Mouse (Mus musculus): ENCODE results near the gene Pycr2. TPM values are rescaled to one million over a fixed set of nuclear protein-coding genes. Genes with fewer than 3 reads are reported as not detected.
A peak's percentile ranks its signal among the peaks of the same experiment; 100 is the strongest.

The Pycr2 gene
- polyA plus RNA-seq, 1 experiment from 2014 or later = 58.2 TPM

DNA sequence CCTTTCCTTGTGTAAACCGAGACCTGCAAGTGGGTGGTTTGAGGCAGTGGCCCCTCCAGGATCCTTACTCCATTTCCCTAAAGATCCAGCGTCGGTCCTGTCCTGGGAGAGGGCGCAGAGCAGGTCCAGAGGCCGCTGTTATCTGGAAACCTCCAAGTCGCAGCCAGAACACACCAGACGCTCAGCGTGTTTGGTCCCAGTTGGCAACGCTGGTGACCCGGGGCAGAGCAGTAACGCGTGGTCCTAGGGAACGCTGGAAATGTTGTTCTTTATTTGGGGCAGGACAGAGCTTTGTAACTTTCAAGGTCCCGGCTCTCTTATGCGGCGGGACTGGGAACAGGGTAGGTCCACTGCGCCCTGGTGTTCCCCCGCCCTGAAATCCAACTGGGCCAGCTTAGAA lies 37.6 kb downstream of the Pycr2 start:
- Histone ChIP-seq H3K4me1 (replicated peaks) (peaks cover 47% of the 10 kb centered on the region), H3K4me2 (peak overlapping the region; percentile 87), H3K36me3 (0 out of 2 replicates have a peak, but pooled peaks cover 3% of the 10 kb centered on the region), H3K27me3 (replicated peaks) (peaks cover 10% of the 10 kb centered on the region), H3K9me3 (replicated peaks) (no peaks in the 10 kb centered on the region), H3K27ac (ENCODE audit: poor library complexity, severe bottlenecking) (peak overlapping the region; percentile 69), H3K9ac (peak overlapping the region; percentile 84), H3K4me3 (peak overlapping the region; percentile 92)
- under 1% methylated on average over 18 of the region's 18 CpGs for WGBS
- ATAC-seq (ENCODE audit: insufficient number of reproducible peaks, low FRiP score) = peak; percentile 9; the same call in 1 of the 2 replicates

DNA sequence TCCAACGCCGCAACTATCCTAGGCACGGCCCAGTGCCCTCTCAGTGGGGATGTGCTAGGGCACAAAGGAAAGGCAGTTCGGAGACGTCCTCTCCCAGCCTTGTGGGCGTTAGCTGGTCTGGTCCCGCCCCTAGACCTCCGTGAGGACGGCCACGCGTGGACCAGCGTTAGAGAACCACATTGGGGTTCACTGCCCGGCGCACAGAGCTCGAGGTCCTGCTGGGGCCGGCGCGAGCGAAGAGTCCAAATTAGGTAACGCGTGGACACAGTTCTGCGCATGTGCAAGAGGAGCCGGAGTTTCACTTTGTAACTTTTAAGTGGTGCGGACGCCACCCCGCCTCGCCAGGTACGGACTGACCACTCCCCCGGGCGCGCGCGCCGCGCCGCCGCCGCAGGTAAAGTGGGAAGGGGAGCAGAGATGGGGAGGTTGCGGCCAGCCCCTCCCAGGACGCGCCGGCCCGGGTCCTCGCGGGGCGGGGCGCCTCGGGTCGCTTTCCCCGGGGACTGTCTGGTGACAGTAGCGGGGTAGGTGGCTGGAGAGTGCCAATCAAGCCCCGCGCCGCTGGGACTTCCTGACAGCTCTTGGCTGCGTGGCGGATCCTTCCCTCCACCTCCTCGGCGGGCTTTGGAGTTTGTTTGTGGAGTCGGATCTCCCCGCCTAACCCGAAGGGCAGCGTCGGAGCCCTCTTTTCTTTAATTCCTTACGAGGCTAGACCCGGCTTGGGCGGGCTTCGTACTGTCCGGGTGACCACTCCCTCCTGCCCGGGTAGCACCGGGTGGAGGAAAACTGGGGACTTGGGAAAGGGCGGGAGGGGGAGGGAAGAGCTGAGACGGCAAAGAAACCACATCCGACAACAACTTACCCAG lies 38.3 kb downstream of the Pycr2 start, which contains the start of gene Tmem63a:
Gene Tmem63a (plus strand): TSS at position 179 of the 866 bp plus-strand sequence.
- H3K4me1 ChIP-seq (replicated peaks) = peaks cover 47% of the 10 kb centered on the region
- WGBS = 0% methylated on average over 71 of the region's 73 CpGs
- H3K9ac ChIP-seq = peak within 1 kb of the TSS; percentile 84
- ATAC-seq (ENCODE audit: insufficient number of reproducible peaks, low FRiP score) = peak; percentile 69
- H3K4me2 ChIP-seq = peak within 1 kb of the TSS; percentile 87
- peak within 1 kb of the TSS; percentile 92 for H3K4me3 ChIP-seq
- peaks cover 9% of the 10 kb centered on the region; the same call in 1 of the 2 replicates for H3K36me3 ChIP-seq
- H3K9me3 ChIP-seq (replicated peaks) = no peaks in the 10 kb centered on the region
- H3K27ac ChIP-seq (ENCODE audit: poor library complexity, severe bottlenecking) = peak within 1 kb of the TSS; percentile 69
- H3K27me3 ChIP-seq (replicated peaks) = peaks cover 9% of the 10 kb centered on the region

DNA sequence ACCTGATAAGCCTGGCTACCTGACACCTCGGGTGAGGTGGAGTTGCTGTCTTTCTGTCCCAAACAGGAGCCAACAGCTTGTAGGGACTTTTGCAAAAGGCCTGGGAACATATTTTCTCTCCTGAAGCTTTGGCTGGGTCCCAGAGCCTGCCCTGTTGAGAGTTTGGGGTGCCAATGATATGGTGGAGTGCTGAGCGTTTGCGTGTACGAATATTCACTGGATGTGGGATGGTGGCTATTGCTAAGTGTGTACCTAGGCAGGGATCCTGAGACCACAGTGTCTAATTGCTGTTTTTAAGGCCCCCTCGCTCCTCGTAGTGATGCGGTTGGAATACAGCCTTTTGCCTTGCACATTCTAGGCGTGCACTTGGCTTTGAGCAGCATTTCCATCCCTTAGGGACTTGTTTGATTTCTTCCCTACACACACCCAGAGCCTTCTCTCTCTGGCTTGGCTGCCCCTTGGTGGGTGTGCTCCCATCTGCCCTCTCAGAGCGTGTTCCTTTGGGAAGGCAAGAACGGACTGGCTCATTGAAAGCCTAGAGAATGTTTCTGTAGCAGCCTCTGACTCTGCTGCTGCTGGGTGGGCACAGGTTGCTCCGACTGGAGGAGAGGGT lies 39.0 kb downstream of the Pycr2 start:
- H3K27ac ChIP-seq (ENCODE audit: poor library complexity, severe bottlenecking) = 0 out of 2 replicates have a peak overlapping the region, but pooled peaks have one; percentile 69
- 42% methylated on average over 11 of the region's 11 CpGs for WGBS
- H3K36me3 ChIP-seq = peaks cover 16% of the 10 kb centered on the region
- H3K27me3 ChIP-seq (replicated peaks) = peaks cover 2% of the 10 kb centered on the region
- peak overlapping the region; percentile 84 for H3K9ac ChIP-seq
- H3K4me3 ChIP-seq = peak overlapping the region; percentile 92
- peaks cover 47% of the 10 kb centered on the region for H3K4me1 ChIP-seq (replicated peaks)
- no peaks in the 10 kb centered on the region for H3K9me3 ChIP-seq (replicated peaks)
- H3K4me2 ChIP-seq = peak overlapping the region; percentile 87
- ATAC-seq (ENCODE audit: insufficient number of reproducible peaks, low FRiP score) = no peak

DNA sequence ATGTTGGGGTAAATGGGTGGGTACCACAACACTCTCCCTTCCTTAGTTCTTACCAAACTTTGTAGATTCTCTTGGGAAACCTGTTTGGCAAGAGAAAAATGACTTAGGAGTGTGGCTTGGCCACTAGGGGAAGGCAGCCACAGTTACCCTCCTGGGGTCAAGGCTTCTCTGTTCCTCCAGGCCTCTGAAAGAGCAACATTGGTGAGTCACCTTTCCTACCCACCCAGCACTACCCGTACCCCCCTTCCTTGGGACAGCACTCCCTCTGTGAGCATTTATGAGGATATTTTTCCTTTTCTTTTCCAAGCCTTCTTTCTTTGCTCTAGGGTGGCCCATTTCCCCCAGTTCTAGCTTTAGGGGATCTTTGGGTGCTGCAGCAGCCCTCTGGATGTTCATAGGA lies 39.8 kb downstream of the Pycr2 start:
- H3K9ac ChIP-seq = no peak overlapping the region
- peak overlapping the region; percentile 87; the same call in 1 of the 2 replicates for H3K4me2 ChIP-seq
- no peak overlapping the region for H3K27ac ChIP-seq (ENCODE audit: poor library complexity, severe bottlenecking)
- no peak overlapping the region for H3K4me3 ChIP-seq
- H3K9me3 ChIP-seq (replicated peaks) = no peaks in the 10 kb centered on the region
- no peak for ATAC-seq (ENCODE audit: insufficient number of reproducible peaks, low FRiP score)
- H3K4me1 ChIP-seq (replicated peaks) = peaks cover 47% of the 10 kb centered on the region
- no peaks in the 10 kb centered on the region; the same call in 1 of the 2 replicates for H3K27me3 ChIP-seq (replicated peaks)
- 63% methylated on average over 1 of the region's 1 CpGs for WGBS
- peaks cover 22% of the 10 kb centered on the region for H3K36me3 ChIP-seq

DNA sequence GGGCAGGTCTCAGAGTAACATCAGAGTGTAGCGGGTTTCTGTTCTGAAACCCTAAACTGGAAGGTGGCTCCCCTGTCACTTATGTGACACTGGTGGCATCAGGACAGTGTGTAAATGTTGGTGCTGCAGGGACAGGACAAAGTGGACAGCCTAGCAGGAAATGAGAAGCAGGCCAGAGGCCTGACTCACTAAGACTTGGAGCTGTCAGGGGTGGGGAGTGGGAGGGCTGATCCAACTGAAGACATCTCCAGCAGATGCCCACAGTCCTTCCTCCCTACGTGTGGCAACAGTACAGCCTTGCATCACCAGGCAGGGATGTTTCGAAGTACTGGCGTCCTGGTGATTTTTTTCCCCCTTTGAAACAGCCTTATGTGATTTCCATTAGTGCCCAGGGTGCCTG lies 40.5 kb downstream of the Pycr2 start:
- no peaks in the 10 kb centered on the region for H3K9me3 ChIP-seq (replicated peaks)
- H3K36me3 ChIP-seq = peaks cover 28% of the 10 kb centered on the region
- 77% methylated on average over 4 of the region's 4 CpGs for WGBS
- H3K4me2 ChIP-seq = no peak overlapping the region
- no peak overlapping the region for H3K4me3 ChIP-seq
- no peak overlapping the region for H3K27ac ChIP-seq (ENCODE audit: poor library complexity, severe bottlenecking)
- H3K4me1 ChIP-seq (replicated peaks) = peaks cover 47% of the 10 kb centered on the region
- H3K27me3 ChIP-seq (replicated peaks) = no peaks in the 10 kb centered on the region; the same call in 1 of the 2 replicates
- ATAC-seq (ENCODE audit: insufficient number of reproducible peaks, low FRiP score) = no peak
- no peak overlapping the region for H3K9ac ChIP-seq

DNA sequence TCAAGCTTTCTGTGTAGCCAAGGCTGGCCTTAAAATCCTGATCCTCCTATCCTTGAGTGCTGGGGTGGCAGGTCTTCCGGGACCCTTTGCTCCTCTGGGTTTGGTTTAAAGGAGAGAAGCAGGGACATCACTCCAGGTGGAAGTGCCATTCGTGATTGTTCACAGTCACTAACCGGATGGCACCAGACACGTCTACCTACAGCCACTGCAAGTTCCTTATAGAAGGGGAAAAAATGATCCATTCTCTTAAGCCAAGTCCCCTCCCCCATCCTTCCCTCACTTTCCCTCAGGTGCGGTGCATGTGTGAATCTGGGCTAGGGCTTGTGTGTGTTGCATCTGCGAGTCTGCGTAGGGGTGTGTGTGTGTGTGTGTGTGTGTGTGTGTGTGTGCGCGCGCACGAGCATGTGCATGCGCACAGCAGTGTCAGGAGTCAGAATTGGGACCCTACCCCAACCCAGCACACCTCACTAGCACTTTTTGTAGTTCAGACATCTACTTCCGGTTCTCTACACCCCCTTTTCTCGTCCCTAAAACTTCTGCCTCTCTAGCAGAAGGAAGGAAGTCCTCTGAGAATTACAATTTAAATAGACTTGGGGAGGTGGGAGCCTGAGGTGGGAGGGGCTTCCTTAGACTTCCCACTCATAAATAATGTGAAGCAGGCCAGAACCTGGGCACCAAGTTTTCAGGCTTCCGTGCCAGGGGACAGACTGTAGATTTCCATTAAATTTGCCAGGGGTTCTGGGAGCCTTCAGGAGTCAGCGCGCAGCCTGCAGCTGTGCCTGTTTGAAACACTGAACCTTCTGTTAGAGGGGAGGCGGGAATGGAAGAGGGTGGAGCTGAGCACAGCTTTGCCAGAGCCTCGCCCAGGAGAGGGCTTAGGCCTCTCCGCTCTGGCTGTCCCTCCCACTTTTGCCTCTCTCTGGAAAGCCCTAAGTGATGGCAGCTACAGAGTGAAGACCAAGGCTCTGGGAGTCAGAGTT lies 41.2 kb downstream of the Pycr2 start:
- no peaks in the 10 kb centered on the region; the same call in 1 of the 2 replicates for H3K27me3 ChIP-seq (replicated peaks)
- H3K36me3 ChIP-seq = peaks cover 36% of the 10 kb centered on the region
- no peaks in the 10 kb centered on the region for H3K9me3 ChIP-seq (replicated peaks)
- ATAC-seq (ENCODE audit: insufficient number of reproducible peaks, low FRiP score) = peak; percentile 58; the same call in 1 of the 2 replicates
- H3K27ac ChIP-seq (ENCODE audit: poor library complexity, severe bottlenecking) = peak overlapping the region; percentile 25
- H3K4me2 ChIP-seq = peak overlapping the region; percentile 42
- H3K4me1 ChIP-seq (replicated peaks) = peaks cover 47% of the 10 kb centered on the region
- H3K9ac ChIP-seq = peak overlapping the region; percentile 3; the same call in 1 of the 2 replicates
- H3K4me3 ChIP-seq = peak overlapping the region; percentile 2; the same call in 1 of the 2 replicates
- 22% methylated on average over 20 of the region's 20 CpGs for WGBS

DNA sequence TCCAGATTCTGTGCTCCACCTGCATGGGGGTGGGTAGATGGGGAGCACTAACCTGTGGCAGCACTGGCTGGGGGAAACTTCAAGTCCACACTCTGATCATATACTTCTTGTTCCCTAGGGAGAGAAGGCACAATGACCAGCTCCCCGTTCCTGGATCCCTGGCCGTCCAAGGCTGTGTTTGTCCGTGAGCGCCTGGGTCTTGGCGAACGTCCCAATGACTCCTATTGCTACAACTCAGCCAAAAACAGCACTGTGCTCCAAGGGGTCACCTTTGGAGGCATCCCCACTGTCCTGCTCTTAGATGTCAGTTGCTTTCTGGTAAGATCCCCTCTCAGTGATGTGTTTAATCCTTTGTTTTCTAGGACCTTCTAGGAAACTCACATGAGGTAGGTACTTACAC lies 42.4 kb downstream of the Pycr2 start:
- no peak for ATAC-seq (ENCODE audit: insufficient number of reproducible peaks, low FRiP score)
- Histone ChIP-seq H3K4me3 (no peak overlapping the region), H3K9ac (no peak overlapping the region), H3K27ac (ENCODE audit: poor library complexity, severe bottlenecking) (no peak overlapping the region), H3K4me2 (no peak overlapping the region), H3K36me3 (peaks cover 40% of the 10 kb centered on the region), H3K4me1 (replicated peaks) (peaks cover 41% of the 10 kb centered on the region), H3K27me3 (replicated peaks) (no peaks in the 10 kb centered on the region), H3K9me3 (replicated peaks) (0 out of 2 replicates have a peak, but pooled peaks cover 4% of the 10 kb centered on the region)
- WGBS = 87% methylated on average over 6 of the region's 6 CpGs

DNA sequence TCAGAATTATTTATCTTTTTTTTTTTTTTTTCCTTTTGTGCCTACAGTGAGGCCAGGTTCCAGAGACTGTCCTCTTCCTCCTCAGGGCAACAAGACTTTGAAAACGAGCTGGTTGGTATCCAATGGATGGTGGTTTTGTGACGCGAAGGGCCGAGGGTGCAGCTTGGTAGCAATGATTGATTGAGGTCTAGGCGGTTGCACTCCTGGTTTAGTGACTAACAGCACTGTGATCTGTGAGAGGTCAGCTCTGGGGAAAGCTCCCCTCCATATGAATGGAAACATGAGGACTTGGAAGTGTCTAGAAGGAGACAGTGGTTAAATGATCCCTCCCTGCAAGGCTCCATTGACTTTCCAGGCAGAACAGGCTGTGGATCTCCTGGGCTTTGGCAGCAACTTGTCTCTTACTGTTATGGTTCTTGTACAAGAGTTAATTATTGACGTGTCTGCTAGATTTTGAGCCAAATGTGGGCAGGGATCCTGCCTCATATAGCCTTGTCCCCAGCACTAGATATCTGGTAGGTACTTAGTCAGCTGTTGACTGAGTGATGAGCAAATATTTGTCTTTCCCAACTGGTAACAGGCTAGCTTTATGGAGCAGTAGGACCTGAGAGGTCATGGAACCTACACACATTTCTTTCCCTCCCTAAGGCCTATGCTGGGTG lies 48.1 kb downstream of the Pycr2 start:
- no peak overlapping the region for H3K4me2 ChIP-seq
- no peak for ATAC-seq (ENCODE audit: insufficient number of reproducible peaks, low FRiP score)
- H3K4me1 ChIP-seq (replicated peaks) = no peaks in the 10 kb centered on the region
- no peak overlapping the region for H3K27ac ChIP-seq (ENCODE audit: poor library complexity, severe bottlenecking)
- 81% methylated on average over 6 of the region's 6 CpGs for WGBS
- no peak overlapping the region for H3K4me3 ChIP-seq
- no peak overlapping the region for H3K9ac ChIP-seq
- H3K36me3 ChIP-seq = peaks cover 82% of the 10 kb centered on the region
- H3K27me3 ChIP-seq (replicated peaks) = no peaks in the 10 kb centered on the region
- H3K9me3 ChIP-seq (replicated peaks) = 0 out of 2 replicates have a peak, but pooled peaks cover 4% of the 10 kb centered on the region

DNA sequence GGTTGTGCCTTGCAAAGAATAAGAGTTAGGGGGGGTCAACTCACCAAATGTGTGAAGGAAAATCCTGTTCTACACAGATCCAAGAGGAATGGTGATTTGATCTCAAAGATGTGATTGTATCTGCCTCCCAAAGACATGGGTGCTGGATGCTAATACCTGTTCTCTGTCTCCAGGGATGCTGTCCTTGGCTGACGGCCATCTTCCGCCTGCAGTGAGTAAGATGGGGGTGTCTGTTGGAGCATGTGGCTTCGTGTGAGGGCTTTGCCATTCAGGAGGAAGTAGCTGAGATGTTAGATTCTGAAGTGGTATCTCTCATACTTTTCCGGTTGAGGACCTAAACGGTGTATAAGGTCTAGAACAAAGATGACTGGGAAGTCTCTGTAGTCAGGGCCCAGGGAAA lies 48.7 kb downstream of the Pycr2 start:
- H3K36me3 ChIP-seq = peaks cover 83% of the 10 kb centered on the region
- WGBS = 82% methylated on average over 5 of the region's 5 CpGs
- ATAC-seq (ENCODE audit: insufficient number of reproducible peaks, low FRiP score) = no peak
- no peak overlapping the region for H3K4me2 ChIP-seq
- H3K27me3 ChIP-seq (replicated peaks) = no peaks in the 10 kb centered on the region
- no peaks in the 10 kb centered on the region for H3K4me1 ChIP-seq (replicated peaks)
- no peak overlapping the region for H3K27ac ChIP-seq (ENCODE audit: poor library complexity, severe bottlenecking)
- no peak overlapping the region for H3K4me3 ChIP-seq
- no peak overlapping the region for H3K9ac ChIP-seq
- 0 out of 2 replicates have a peak, but pooled peaks cover 4% of the 10 kb centered on the region for H3K9me3 ChIP-seq (replicated peaks)

DNA sequence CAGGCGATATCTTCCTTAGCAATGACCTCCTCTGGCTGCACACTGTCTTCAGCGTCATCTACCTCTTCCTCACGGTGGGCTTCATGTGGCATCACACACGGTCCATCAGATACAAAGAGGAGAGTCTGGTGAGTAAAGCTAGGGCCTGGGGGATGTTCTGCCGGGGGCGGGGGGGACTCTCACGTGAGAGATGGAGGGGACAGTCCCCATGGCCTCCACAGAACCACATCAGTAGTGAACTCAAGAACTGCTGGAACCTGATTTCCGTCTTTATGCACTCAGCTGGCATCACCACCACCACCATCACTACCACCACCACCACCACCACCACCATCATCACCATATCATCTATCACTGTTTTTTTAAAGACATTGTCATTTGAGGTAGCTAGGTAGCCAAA lies 52.3 kb downstream of the Pycr2 start:
- 82% methylated on average over 8 of the region's 8 CpGs for WGBS
- ATAC-seq (ENCODE audit: insufficient number of reproducible peaks, low FRiP score) = no peak

More for the DNA sequence above, 52.3 kb downstream of the Pycr2 start:
- H3K9ac ChIP-seq = no peak overlapping the region
- H3K9me3 ChIP-seq (replicated peaks) = 0 out of 2 replicates have a peak, but pooled peaks cover under 1% of the 10 kb centered on the region
- H3K36me3 ChIP-seq = peaks cover 88% of the 10 kb centered on the region
- H3K4me1 ChIP-seq (replicated peaks) = no peaks in the 10 kb centered on the region
- H3K4me3 ChIP-seq = no peak overlapping the region
- no peak overlapping the region for H3K4me2 ChIP-seq
- H3K27me3 ChIP-seq (replicated peaks) = no peaks in the 10 kb centered on the region
- no peak overlapping the region; the same call in 1 of the 2 replicates for H3K27ac ChIP-seq (ENCODE audit: poor library complexity, severe bottlenecking)

All from heart, embryonic 12.5 days (tissue).